Mouse (Mus musculus) brain, embryonic 14.5 days (tissue): ENCODE results near the gene Sox2.

Source experiments
- CTCF ChIP-seq: fragments of 200-500 bp; IDR thresholded peaks from 2 replicates; pipeline ENCODE4 v1.5.1; 2012; ENCODE audit warnings: inconsistent platforms, mild to moderate bottlenecking, moderate library complexity, borderline replicate concordance; ENCODE audit not compliant: insufficient read depth, insufficient read length; ENCODE audit errors: extremely low read depth
- POLR2A ChIP-seq: fragments of 200-500 bp; IDR thresholded peaks from 2 replicates; pipeline ENCODE4 v1.6.1; 2012; ENCODE audit warnings: mild to moderate bottlenecking, inconsistent platforms, borderline replicate concordance; ENCODE audit not compliant: poor library complexity, insufficient read depth, insufficient read length, severe bottlenecking; ENCODE audit errors: extremely low read depth

DNA sequence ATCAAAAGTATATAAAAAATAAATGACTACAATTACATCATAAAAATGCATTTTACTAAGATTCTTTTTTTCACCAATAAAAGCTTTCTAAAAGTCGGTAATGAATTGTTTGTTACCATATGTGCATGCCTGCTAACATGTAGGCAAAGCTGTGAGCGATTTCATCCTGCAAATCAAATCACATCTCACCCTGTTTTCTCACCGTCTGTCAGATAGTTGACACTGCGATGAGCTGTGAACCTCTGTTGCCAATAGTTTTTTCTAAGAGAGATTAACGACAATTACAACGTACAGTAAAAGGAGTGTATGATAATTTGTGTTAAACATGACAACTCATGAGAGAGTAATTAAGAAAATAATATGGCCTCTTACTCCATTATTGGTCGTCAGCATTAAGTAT, 31.3 kb upstream of the Sox2 start:
- TF ChIP-seq POLR2A (no peak), CTCF (no peak)
